Mouse (Mus musculus) layer of hippocampus, postnatal 10 days (tissue): Measurements from ENCODE around the gene Usp38. TPM values are rescaled to one million over a fixed set of nuclear protein-coding genes. Genes with fewer than 3 reads are reported as not detected.
"Not testable (repeated sequence)": the region's sequence is repeated elsewhere in the genome, so short reads cannot be mapped to it uniquely, and the experiment has no call there.

Source experiments
- DNase-seq, 2 experiments: peaks; one replicate each; pipeline ENCODE4 v3.0.0; 2021; ENCODE audit warnings: low spot score in 2 of 2
- long read RNA-seq: library from polyadenylated mRNA; stranded (forward); transcript quantifications from one replicate; pipeline ENCODE4 v2.0.0, GENCODE M21; 2023
- total RNA-seq, 2 experiments: library from RNA; stranded (reverse); gene quantifications; 2 replicates each; pipeline ENCODE4 v1.2.3; 2021

Usp38 gene
- 10 to 100 TPM; 26.1 to 26.5 TPM for total RNA-seq
- long read RNA-seq, full-length matches to known transcripts = 8 of 12 reads
- long read RNA-seq, partial matches to known transcripts = 4 of 12 reads
- long read RNA-seq, other reads (novel, unspliced or antisense) = 0 of 12 reads

GRCm38 (mm10) chr8:81014789-81015699 is at the start of gene Usp38:
Gene Usp38 (minus strand): TSS chr8:81014928.
- DNase-seq = peak; percentile 99 to 100

- DNase-seq = no peak
These were observed 47.8 kb upstream of the Usp38 start for GRCm38 (mm10) chr8:81062566-81062965.

GRCm38 (mm10) chr8:81061950-81062349 is 47.2 kb upstream of the Usp38 start:
- DNase-seq = peak; percentile 19 to 21

GRCm38 (mm10) chr8:81044201-81044600 is 29.5 kb upstream of the Usp38 start:
- no peak for DNase-seq

GRCm38 (mm10) chr8:81027991-81028390 is 13.3 kb upstream of the Usp38 start:
- peak; percentile 21 to 38 for DNase-seq

- DNase-seq = not testable (repeated sequence)
These were observed 2.8 kb upstream of the Usp38 start for GRCm38 (mm10) chr8:81017548-81017947.

- DNase-seq = peak in 1 of 2 experiments; percentile 9
These were observed 757 bp downstream of the Usp38 start for GRCm38 (mm10) chr8:81013811-81014530.

GRCm38 (mm10) chr8:81012699-81013098 is 2.0 kb downstream of the Usp38 start:
- DNase-seq = no peak

GRCm38 (mm10) chr8:81012031-81012560 is 2.6 kb downstream of the Usp38 start:
- DNase-seq = no peak

- DNase-seq = no peak
These were observed 4.3 kb downstream of the Usp38 start for GRCm38 (mm10) chr8:81010386-81010785.

GRCm38 (mm10) chr8:81005114-81005513 is 9.6 kb downstream of the Usp38 start:
- DNase-seq = no peak

- DNase-seq = no peak
These were observed 18.1 kb downstream of the Usp38 start for GRCm38 (mm10) chr8:80996632-80997031.

- DNase-seq = no peak
These were observed 22.8 kb downstream of the Usp38 start for GRCm38 (mm10) chr8:80991937-80992336.

- peak in 1 of 2 experiments; percentile 22 for DNase-seq
These were observed 31.9 kb downstream of the Usp38 start for GRCm38 (mm10) chr8:80982829-80983228.

GRCm38 (mm10) chr8:80981696-80982095 is 33.0 kb downstream of the Usp38 start:
- no peak for DNase-seq

- DNase-seq = no peak
These were observed 34.7 kb downstream of the Usp38 start for GRCm38 (mm10) chr8:80980063-80980462.

- DNase-seq = no peak
These were observed 37.5 kb downstream of the Usp38 start for GRCm38 (mm10) chr8:80977231-80977630.

- no peak for DNase-seq
These were observed 43.6 kb downstream of the Usp38 start for GRCm38 (mm10) chr8:80971150-80971549.

- no peak for DNase-seq
These were observed 44.6 kb downstream of the Usp38 start for GRCm38 (mm10) chr8:80970000-80970685.

- DNase-seq = no peak
These were observed 45.3 kb downstream of the Usp38 start for GRCm38 (mm10) chr8:80969423-80969822.

- no peak for DNase-seq
These were observed 51.6 kb downstream of the Usp38 start for GRCm38 (mm10) chr8:80963095-80963494.
